Mouse (Mus musculus) CH12.LX (cell line): ENCODE results near the gene Prcc. TPM values are rescaled to one million over a fixed set of nuclear protein-coding genes. Genes with fewer than 3 reads are reported as not detected.

Source experiments
- DNase-seq: peaks from one replicate; pipeline ENCODE4 v3.0.0-alpha.2; 2013; ENCODE audit errors: extremely low read depth
- H3K27ac ChIP-seq: 2 replicates; pipeline ENCODE4 v1.5.1; 2012; ENCODE audit warnings: low read depth, mild to moderate bottlenecking, control low read depth, moderate library complexity; ENCODE audit not compliant: insufficient read depth
- H3K27me3 ChIP-seq: replicated peaks from 2 replicates; pipeline ENCODE3; 2012; ENCODE audit warnings: inconsistent platforms
- H3K36me3 ChIP-seq, 2 experiments: replicated peaks in 1 of 2; 2 replicates each; pipeline versions ENCODE3 to v1.6.1; 2012; ENCODE audit warnings: inconsistent platforms in 1 of 2, low read length in 1 of 2, mild to moderate bottlenecking in 1 of 2, mixed read lengths in 1 of 2, moderate library complexity in 1 of 2; ENCODE audit not compliant: control insufficient read depth in 1 of 2, insufficient read depth in 1 of 2
- H3K4me1 ChIP-seq, 2 experiments: 2 replicates each; pipeline ENCODE4 v1.6.1; 2012; ENCODE audit warnings: inconsistent platforms in 1 of 2, moderate library complexity in 1 of 2; ENCODE audit not compliant: insufficient read depth in 2 of 2, control insufficient read depth in 1 of 2
- H3K4me2 ChIP-seq: 2 replicates; pipeline ENCODE4 v1.6.1; 2012; ENCODE audit warnings: low read depth, mild to moderate bottlenecking, control low read depth; ENCODE audit not compliant: poor library complexity, insufficient read depth, severe bottlenecking
- H3K4me3 ChIP-seq, 3 experiments: fragments of 150-350 bp in 1 of 3; sonication (generic) in 1 of 3; replicated peaks in 1 of 3; 2 replicates each; pipeline versions ENCODE3 to v1.5.1; 2011 to 2012; ENCODE audit warnings: low read depth in 2 of 3, low read length in 2 of 3, mild to moderate bottlenecking in 2 of 3, moderate library complexity in 2 of 3, control low read depth in 1 of 3, improper control_type of control experiment in 1 of 3, inconsistent platforms in 1 of 3, mixed read lengths in 1 of 3; ENCODE audit not compliant: poor library complexity in 1 of 3
- H3K79me2 ChIP-seq: replicated peaks from 2 replicates; pipeline ENCODE4 v1.6.1; 2012; ENCODE audit warnings: mild to moderate bottlenecking, moderate library complexity; ENCODE audit not compliant: control insufficient read depth, poor library complexity, insufficient read depth, severe bottlenecking; ENCODE audit errors: extremely low read depth
- H3K9ac ChIP-seq: 2 replicates; pipeline ENCODE4 v1.6.1; 2012; ENCODE audit warnings: low read depth, mild to moderate bottlenecking, control low read depth, moderate library complexity; ENCODE audit not compliant: insufficient read depth
- H3K9me3 ChIP-seq: replicated peaks from 2 replicates; pipeline ENCODE3; 2012; ENCODE audit warnings: low read length, inconsistent platforms, mixed read lengths
- BHLHE40 ChIP-seq: IDR thresholded peaks from 2 replicates; pipeline ENCODE4 v1.6.1; 2011; ENCODE audit warnings: mild to moderate bottlenecking, low read depth, low read length, improper control_type of control experiment
- CHD2 ChIP-seq: IDR thresholded peaks from 2 replicates; pipeline ENCODE4 v1.6.1; 2011; ENCODE audit warnings: low read length, improper control_type of control experiment
- CTCF ChIP-seq, 2 experiments: IDR thresholded peaks in 1 of 2; conservative IDR thresholded peaks in 1 of 2; 2 replicates each; pipeline ENCODE4 v1.5.1; 2011 to 2012; ENCODE audit warnings: low read depth in 2 of 2, low read length in 2 of 2, improper control_type of control experiment in 1 of 2, inconsistent platforms in 1 of 2, mild to moderate bottlenecking in 1 of 2, moderate library complexity in 1 of 2
- E2F4 ChIP-seq: IDR thresholded peaks from 2 replicates; pipeline ENCODE4 v1.6.1; 2011; ENCODE audit warnings: low read depth, low read length, improper control_type of control experiment; ENCODE audit not compliant: insufficient replicate concordance
- ELF1 ChIP-seq: IDR thresholded peaks from 2 replicates; pipeline ENCODE4 v1.6.1; 2014; ENCODE audit warnings: low read depth, mild to moderate bottlenecking, inconsistent platforms, low read length, improper control_type of control experiment
- ETS1 ChIP-seq: conservative IDR thresholded peaks from 2 replicates; pipeline ENCODE4 v1.6.1; 2012; ENCODE audit warnings: low read depth, mild to moderate bottlenecking, inconsistent platforms, low read length, improper control_type of control experiment, moderate library complexity
- GABPA ChIP-seq: IDR thresholded peaks from 2 replicates; pipeline ENCODE4 v1.6.1; 2012; ENCODE audit warnings: low read depth, low read length, improper control_type of control experiment, inconsistent platforms; ENCODE audit not compliant: insufficient replicate concordance
- HCFC1 ChIP-seq: IDR thresholded peaks from 2 replicates; pipeline ENCODE4 v1.6.1; 2012; ENCODE audit warnings: low read depth, mild to moderate bottlenecking, inconsistent platforms, low read length, improper control_type of control experiment
- JUN ChIP-seq: IDR thresholded peaks from 2 replicates; pipeline ENCODE4 v1.6.1; 2011; ENCODE audit warnings: low read depth, mild to moderate bottlenecking, low read length, improper control_type of control experiment, moderate library complexity; ENCODE audit not compliant: insufficient read depth
- KAT2A ChIP-seq: IDR thresholded peaks from 2 replicates; pipeline ENCODE4 v1.6.1; 2012; ENCODE audit warnings: low read length, improper control_type of control experiment, inconsistent platforms; ENCODE audit not compliant: insufficient replicate concordance
- MAFK ChIP-seq: IDR thresholded peaks from 2 replicates; pipeline ENCODE4 v1.6.1; 2011; ENCODE audit warnings: low read length, improper control_type of control experiment; ENCODE audit not compliant: insufficient replicate concordance
- MAX ChIP-seq: IDR thresholded peaks from 2 replicates; pipeline ENCODE4 v1.6.1; 2011; ENCODE audit warnings: low read length, improper control_type of control experiment
- MAZ ChIP-seq: IDR thresholded peaks from 2 replicates; pipeline ENCODE4 v1.6.1; 2012; ENCODE audit warnings: low read depth, mild to moderate bottlenecking, inconsistent platforms, low read length, improper control_type of control experiment, moderate library complexity
- MXI1 ChIP-seq: IDR thresholded peaks from 2 replicates; pipeline ENCODE4 v1.6.1; 2011; ENCODE audit warnings: mild to moderate bottlenecking, low read depth, low read length, improper control_type of control experiment
- MYC ChIP-seq: IDR thresholded peaks from 2 replicates; pipeline ENCODE4 v1.6.1; 2011; ENCODE audit warnings: low read depth, mild to moderate bottlenecking, improper control_type of control experiment, low read length
- NELFE ChIP-seq: IDR thresholded peaks from 2 replicates; pipeline ENCODE4 v1.6.1; 2011; ENCODE audit warnings: low read depth, low read length, improper control_type of control experiment
- NRF1 ChIP-seq: IDR thresholded peaks from 2 replicates; pipeline ENCODE4 v1.6.1; 2014; ENCODE audit warnings: low read depth, mild to moderate bottlenecking, inconsistent platforms, low read length, improper control_type of control experiment, moderate library complexity
- PAX5 ChIP-seq: IDR thresholded peaks from 2 replicates; pipeline ENCODE4 v1.6.1; 2012; ENCODE audit warnings: low read length, inconsistent platforms, mixed read lengths
- POLR2A ChIP-seq: IDR thresholded peaks from 2 replicates; pipeline ENCODE4 v1.6.1; 2011; ENCODE audit warnings: low read depth, mild to moderate bottlenecking, improper control_type of control experiment, low read length
- RAD21 ChIP-seq: IDR thresholded peaks from 2 replicates; pipeline ENCODE4 v1.6.1; 2011; ENCODE audit warnings: low read depth, mild to moderate bottlenecking, low read length, improper control_type of control experiment, moderate library complexity
- SIN3A ChIP-seq: IDR thresholded peaks from 2 replicates; pipeline ENCODE4 v1.6.1; 2012; ENCODE audit warnings: low read length, improper control_type of control experiment, inconsistent platforms
- TBP ChIP-seq: conservative IDR thresholded peaks from 2 replicates; pipeline ENCODE4 v1.6.1; 2011; ENCODE audit warnings: low read depth, low read length, improper control_type of control experiment
- TCF12 ChIP-seq: IDR thresholded peaks from 2 replicates; pipeline ENCODE4 v1.6.1; 2014; ENCODE audit warnings: low read depth, mild to moderate bottlenecking, inconsistent platforms, low read length, improper control_type of control experiment
- UBTF ChIP-seq: IDR thresholded peaks from 2 replicates; pipeline ENCODE4 v1.6.1; 2012; ENCODE audit warnings: low read depth, mild to moderate bottlenecking, inconsistent platforms, low read length, improper control_type of control experiment, moderate library complexity
- ZKSCAN1 ChIP-seq: IDR thresholded peaks from 2 replicates; pipeline ENCODE4 v1.6.1; 2012; ENCODE audit warnings: low read depth, inconsistent platforms, low read length, improper control_type of control experiment, borderline replicate concordance
- dilution Hi-C: fragments of 300-500 bp; cut with MboI; formaldehyde crosslinking; loops from 2 replicates; pipeline ENCODE4 v1.14.3; 2020; ENCODE audit warnings: low sequenced_read_pairs; ENCODE audit not compliant: extremely low pct_unique_long_range_greater_than_20kb, extremely low pct_ligation_motif_present
- in situ Hi-C: fragments of 300-500 bp; cut with MboI; formaldehyde crosslinking; loops from 3 replicates; pipeline ENCODE4 v1.14.3; 2019; ENCODE audit warnings: low sequenced_read_pairs, low pct_ligation_motif_present, low pct_unique_long_range_greater_than_20kb, mixed read lengths
- polyA plus RNA-seq: library from polyadenylated mRNA; unstranded; fragments of >175 nt; gene quantifications from 2 replicates; pipeline ENCODE4 v1.2.1, GENCODE M21; 2012; ENCODE audit warnings: low read depth; ENCODE audit not compliant: insufficient read length
- total RNA-seq, 2 experiments: library from RNA; depleted of rRNA; stranded (reverse); fragments of 300-350 nt in 1 of 2; fragments of >200 nt in 1 of 2; gene quantifications; 2 replicates each; pipeline ENCODE4 v1.2.3; 2012 to 2014

The Prcc gene
- total and polyA plus RNA-seq, 3 experiments: 26.4 to 58.5 (median 48.6) TPM

GRCm38 (mm10) chr3:87849117-87849516 lies 36.3 kb downstream of the Prcc start (continued):
- TF ChIP-seq CHD2: peak; percentile 77
- peak; percentile 84 for TF ChIP-seq ELF1
- no peak for TF ChIP-seq KAT2A
- TF ChIP-seq E2F4: no peak
- TF ChIP-seq ETS1: peak; percentile 98
- peak; percentile 78 for TF ChIP-seq JUN
- peak; percentile 99 for TF ChIP-seq MAX
- TF ChIP-seq MAZ: peak; percentile 98
- no peak for TF ChIP-seq CTCF (conservative IDR thresholded peaks at IDR 0.05 in 1 of 2, IDR thresholded peaks at IDR 0.05 in 1 of 2; ENCODE audit: low read depth in 2 of 2, low read length in 2 of 2)
- TF ChIP-seq RAD21: no peak
- TF ChIP-seq PAX5: no peak
- TF ChIP-seq SIN3A: peak; percentile 97
- peak; percentile 95 for TF ChIP-seq TCF12
- no peak for TF ChIP-seq MAFK
- TF ChIP-seq GABPA: no peak

GRCm38 (mm10) chr3:87847680-87848079 lies 37.7 kb downstream of the Prcc start:
- Histone ChIP-seq H3K9ac (peak overlapping the region; percentile 73), H3K4me1 (peaks cover 7 to 59% of the 10 kb centered on the region in 2 experiments; a peak in 3 of 4 replicates), H3K27ac (peak overlapping the region; percentile 65; the same call in 1 of the 2 replicates), H3K4me3 (peak overlapping the region; percentile 59 to 86 (median 66)), H3K79me2 (0 out of 2 replicates have a peak, but pooled peaks cover 2% of the 10 kb centered on the region), H3K4me2 (peak overlapping the region; percentile 81), H3K36me3 (peaks cover 17 to 35% of the 10 kb centered on the region in 2 experiments), H3K9me3 (no peaks in the 10 kb centered on the region), H3K27me3 (no peaks in the 10 kb centered on the region)
- DNase-seq: peak; percentile 63
- peak; percentile 79 for TF ChIP-seq MYC
- TF ChIP-seq SIN3A: peak; percentile 80
- TF ChIP-seq ETS1: 0 out of 2 replicates have a peak, but pooled peaks have one; percentile 15
- TF ChIP-seq ELF1: peak; percentile 93
- TF ChIP-seq PAX5: no peak
- no peak for TF ChIP-seq UBTF
- TF ChIP-seq CTCF (conservative IDR thresholded peaks at IDR 0.05 in 1 of 2, IDR thresholded peaks at IDR 0.05 in 1 of 2; ENCODE audit: low read depth in 2 of 2, low read length in 2 of 2): no peak
- no peak for TF ChIP-seq BHLHE40
- 0 out of 2 replicates have a peak, but pooled peaks have one; percentile 35 for TF ChIP-seq TBP
- TF ChIP-seq MAX: peak; percentile 27; the same call in 1 of the 2 replicates
- TF ChIP-seq NRF1: no peak
- TF ChIP-seq TCF12: peak; percentile 25; the same call in 1 of the 2 replicates
- TF ChIP-seq ZKSCAN1: no peak
- peak; percentile 26; the same call in 1 of the 2 replicates for TF ChIP-seq NELFE
- 0 out of 2 replicates have a peak, but pooled peaks have one; percentile 42 for TF ChIP-seq MXI1
- peak; percentile 67 for TF ChIP-seq HCFC1
- TF ChIP-seq GABPA: no peak
- peak; percentile 48; the same call in 1 of the 2 replicates for TF ChIP-seq POLR2A
- in situ Hi-C loops: no loop called here
- dilution Hi-C loops: no loop called here
